Mouse (Mus musculus): ENCODE results near the gene Stk11. TPM values are rescaled to one million over a fixed set of nuclear protein-coding genes. Genes with fewer than 3 reads are reported as not detected.

Stk11 gene
- 10 to 100 TPM; 32.3 to 56.4 TPM for polyA plus RNA-seq (2017; shearing (Covaris generic))

DNA sequence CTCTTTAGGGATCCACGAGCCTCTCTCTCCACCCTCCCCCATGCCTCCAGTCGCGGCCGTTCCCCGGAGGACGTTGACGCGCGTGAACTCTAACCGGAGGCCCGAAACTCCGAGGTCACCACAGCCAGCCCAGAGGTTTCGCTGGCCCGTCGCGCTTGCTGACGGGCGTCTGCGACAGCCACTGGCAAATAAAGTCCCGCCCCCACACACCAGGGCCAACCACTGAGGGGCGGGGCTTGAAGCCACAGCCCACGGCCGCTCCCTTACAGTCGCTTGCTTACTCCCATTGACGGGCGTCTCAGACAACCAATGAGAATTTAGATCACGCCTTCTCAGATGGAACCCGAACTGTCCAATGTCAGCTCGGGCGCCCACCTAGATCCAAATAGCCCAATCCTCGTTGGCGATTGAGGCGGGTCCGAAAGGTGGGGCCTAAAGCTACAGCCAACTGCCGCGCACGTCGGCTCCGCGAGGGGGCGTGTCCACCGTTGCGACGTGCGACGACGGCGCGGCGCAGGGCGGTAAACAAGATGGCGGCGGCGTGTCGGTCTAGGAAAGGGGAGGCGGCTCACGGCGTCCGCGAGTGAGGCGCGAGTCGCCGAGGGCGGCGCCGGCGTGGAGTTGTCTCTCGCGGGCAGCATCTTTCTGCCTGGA is at the start of gene Stk11:
Gene Stk11, plus strand, starts transcription at position 514 of the 654 bp plus-strand sequence.

DNA sequence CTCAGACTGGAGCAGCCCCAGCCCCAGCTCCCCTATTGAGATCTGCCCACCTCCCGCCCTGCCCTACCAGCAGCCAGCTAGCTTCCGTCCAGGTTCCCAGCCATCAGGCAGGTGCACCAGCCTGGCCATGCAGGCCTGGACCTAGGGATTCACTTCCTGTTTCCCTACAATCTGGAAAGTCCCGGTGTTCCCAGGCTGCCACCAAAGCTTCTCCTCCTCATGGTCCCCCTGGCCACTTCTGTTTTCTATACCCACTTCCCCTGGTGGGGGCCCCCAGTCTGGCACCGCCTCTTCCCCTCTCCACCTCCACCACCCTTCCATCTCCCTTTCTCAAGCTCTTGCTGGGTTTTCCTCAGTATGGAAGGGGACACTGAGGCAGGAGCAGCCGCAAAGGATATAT is 10.1 kb upstream of the Stk11 start, which contains the start of gene Sbno2:
Gene Sbno2, minus strand, starts transcription at position 112 of the 400 bp plus-strand sequence.

DNA sequence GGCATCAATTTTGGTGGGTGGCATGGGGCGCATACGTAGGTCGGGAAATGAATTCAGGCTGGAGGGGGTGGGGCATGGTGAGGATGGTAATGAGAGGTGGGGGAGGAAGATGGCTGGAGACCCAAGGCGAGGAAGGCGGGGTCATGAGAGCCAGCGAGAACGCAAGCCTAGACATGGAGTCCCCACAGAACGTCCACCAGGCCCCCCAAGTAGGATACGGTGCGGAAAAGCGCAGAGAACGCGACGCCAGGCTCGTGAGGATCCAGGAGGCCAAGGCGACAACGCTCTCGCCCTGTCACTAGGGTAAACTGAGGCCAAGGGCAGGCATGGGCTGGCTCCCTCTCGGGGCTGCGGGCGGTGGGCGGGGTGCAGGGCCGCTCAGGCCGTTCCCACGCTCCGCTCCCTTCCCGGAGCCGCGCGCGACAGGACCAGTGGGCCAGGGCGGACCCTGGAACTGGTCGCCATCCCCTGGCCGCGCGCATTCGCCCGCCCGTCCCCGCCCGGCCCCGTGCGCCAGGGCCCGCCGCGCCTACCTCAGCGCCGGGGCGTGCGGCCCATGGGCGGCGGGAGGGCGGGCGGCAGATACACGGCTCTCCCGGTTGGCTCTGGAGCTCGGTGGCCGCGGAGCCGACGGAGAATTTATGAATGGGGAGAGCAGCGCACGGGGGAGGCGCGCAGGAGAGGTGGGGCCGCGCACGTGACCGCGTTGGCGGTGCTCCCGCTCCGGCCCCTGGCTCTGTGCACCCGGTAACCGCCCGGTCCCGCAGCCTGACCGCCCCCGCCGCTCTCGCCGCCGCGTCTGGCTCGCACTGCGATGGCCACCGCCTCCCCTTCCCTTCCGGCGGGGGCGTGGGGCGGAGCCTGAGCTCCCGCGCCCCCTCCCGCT is 23.2 kb downstream of the Stk11 start, which contains the start of gene Atp5d:
Gene Atp5d, plus strand, starts transcription at position 80 of the 886 bp plus-strand sequence.

DNA sequence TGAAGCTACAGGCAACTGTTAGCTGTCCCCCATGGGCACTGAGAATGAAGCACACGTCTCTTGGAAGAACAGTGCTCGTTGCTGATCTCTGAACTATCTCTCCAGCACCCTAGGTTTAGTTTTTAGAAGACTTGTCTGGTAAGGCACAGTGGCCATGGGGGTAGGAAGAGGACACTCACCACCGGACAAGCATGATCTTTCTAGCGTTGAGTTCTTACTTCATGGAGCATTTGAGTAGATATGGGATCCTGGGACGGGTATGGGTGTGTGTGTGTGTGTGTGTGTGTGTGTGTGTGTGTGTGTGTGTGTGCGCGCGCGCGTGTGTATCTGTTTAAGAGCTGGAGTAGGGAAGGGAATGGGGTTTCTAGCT is 25.0 kb downstream of the Stk11 start, which contains the start of gene Cbarp:
Gene Cbarp, minus strand, starts transcription at position 170 of the 370 bp plus-strand sequence.

DNA sequence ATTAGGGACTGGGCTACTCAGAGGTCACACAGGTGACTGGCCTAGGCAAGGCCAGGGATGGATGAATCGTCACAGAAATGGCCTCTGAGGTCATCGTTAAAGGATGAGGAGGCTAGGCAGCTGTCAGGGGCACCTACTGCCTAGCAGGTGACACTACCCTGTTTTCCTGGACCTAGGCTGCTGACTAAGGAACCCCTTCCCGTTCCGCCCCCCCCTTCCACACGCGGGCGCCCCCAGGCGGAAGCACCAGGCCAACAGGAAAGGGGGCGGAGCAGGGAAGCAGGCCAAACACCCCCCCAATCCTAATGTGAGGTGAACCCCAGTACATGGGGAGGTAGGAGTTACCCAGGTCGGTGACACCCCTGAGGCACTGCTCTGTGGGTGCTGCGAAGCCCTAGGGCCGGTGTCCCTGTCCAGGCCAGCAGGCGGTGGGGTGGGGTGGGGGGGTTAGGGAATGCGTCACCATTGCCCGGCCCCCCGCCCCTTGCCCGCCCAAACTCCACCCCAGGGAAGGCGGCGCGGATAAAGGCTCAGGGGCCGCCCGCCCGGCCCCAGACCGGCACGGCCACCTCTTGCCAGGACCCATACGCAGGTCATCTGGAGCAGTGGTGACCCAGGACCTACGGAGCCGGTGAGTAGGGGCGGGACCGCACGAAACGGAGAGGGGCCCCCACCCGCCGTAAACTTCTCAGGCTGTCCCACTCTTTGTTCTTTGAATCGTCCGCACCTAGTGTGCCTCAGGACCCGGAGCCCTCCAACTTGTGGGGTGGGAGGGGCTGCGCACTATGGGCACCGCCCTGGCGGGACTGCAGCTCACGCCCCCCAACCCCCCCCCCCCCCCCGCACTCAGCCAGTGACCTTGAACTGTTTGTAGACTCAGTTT is 32.4 kb downstream of the Stk11 start, which contains the start of gene Midn:
Gene Midn, plus strand, starts transcription at position 554 of the 883 bp plus-strand sequence.

DNA sequence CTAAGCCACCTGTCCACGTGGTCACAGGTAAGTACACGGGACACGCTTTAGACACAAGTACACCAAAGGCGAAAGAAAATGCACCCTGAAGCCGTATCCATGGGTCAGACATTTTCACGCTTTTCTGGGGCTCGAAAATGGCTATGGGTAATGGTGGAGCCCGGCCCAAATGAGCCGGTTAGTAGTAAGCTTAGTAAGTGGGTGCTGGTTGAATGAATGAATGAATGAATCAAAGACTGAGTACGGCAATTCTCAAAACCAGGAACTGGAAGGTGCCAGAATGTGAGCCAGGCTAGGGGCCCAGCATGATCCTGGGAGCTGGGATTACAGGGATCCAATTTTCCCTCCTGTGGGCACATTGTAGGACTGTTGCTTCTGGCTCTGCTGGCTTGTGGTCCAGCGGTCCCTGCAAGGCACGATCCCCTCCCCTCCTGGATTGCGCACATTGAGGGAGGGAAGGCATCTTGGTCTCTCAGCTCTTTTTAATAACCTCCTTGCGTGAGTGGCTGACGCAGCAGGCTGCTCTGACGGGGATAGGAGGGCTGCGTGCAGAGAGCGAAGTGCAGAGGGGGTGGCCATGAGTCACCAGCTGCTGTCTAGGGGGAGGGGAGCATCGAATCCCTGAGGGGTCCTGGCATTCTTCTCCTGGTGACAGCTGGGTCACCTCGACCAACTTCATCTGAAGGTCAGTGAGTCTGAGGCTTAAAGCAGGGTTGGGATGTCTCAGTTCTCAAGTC is 50.0 kb downstream of the Stk11 start, which contains the start of gene Cirbp:
Gene Cirbp, plus strand, starts transcription at position 594 of the 737 bp plus-strand sequence.

DNA sequence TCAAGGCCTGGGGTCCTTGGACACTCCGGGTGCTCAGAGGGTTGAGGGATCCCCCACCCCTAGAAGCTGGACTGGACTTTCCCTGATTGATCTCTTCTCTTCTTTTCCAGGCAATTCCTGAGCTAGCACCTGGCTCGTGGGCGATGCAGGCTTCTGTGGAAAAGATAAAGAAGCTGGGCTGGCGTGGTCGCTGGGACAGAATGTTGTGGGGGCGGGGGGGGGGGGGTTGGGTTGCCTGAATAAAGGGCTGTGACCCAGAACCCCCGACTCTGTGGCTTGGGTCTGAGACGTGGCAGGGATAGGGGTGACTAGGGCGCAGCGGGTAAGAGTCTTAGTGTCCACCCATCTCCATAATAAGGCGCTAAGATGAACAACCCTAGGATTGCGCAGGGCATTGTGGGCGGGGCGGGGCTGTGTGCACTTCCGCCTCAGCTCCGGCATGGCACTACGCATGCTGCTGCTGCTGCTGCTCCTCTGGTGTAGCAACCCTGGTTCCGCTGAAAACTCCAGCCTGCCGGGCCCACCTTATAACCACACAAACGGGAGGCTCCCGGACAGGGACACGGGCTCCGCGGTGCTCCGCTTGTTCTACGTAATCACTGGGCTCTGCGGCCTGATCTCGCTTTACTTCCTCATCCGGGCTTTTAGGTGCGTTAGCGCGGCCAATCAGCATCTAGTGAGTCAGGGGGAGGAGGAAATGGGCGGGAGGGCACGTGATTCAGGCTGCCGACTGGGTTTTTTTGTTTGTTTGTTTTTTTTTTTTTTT is 57.1 kb downstream of the Stk11 start, which contains the start of gene 1600002K03Rik:
Gene 1600002K03Rik, plus strand, starts transcription at position 418 of the 766 bp plus-strand sequence.

DNA sequence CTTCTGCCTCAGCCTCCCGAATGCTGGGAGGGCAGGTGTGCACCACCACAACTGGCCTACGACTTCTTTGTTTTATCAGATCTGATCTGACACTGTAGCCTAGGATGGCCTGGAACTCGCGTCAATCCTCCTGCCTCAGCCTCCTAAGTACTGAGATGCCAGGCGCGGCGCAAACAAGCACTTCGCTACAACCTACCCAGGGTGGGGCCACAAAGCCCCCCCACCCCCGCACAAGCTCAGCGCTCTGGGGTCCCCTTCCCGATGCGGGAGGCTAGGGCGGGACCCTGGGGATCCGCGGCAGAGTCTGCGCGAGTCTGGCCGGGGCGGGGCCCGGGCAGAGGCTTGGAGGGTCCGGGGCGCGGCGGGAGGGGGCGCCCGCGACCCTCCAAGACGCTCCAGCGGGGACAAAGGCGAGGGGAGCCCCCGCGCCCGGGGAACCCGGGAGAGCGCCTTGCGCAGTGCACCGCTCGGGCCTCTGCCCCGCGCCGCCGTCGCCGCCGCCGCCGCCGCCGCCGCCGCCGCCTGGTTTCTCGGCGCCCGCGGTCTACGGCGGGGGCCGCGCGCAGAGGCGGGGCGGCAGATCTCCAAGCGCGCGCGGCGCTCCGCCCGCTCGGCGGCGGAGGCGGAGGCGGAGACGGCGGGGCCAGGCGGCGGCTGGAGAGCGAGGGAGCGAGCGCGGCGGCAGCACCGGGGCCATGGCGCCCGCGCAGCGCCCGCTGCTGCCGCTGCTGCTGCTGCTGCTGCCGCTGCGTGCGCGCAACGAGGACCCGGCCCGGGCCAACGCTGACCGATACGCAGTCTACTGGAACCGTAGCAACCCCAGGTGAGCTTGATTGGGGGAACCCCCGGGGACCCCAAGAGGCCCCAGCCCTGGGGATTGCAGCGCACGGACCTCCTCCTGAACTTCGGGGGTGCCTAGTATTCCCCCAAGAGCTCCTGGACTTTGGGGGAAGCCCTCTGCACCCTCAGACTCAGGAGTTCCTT is 63.8 kb downstream of the Stk11 start, which contains the start of gene Efna2:
Gene Efna2, plus strand, starts transcription at position 415 of the 984 bp plus-strand sequence.

Other genes starting within 250 kb of the Stk11 start
- gene Prtn3, start 241.3 kb upstream of the Stk11 start, polyA plus RNA-seq (2017; shearing (Covaris generic)) = not detected
- 1 to 10 TPM; 2.5 to 3.6 TPM for gene Plppr3, start 241.2 kb upstream of the Stk11 start, polyA plus RNA-seq (2017; shearing (Covaris generic))
- not detected for gene Elane, start 229.6 kb upstream of the Stk11 start, polyA plus RNA-seq (2017; shearing (Covaris generic))
- not detected for gene Cfd, start 224.9 kb upstream of the Stk11 start, polyA plus RNA-seq (2017; shearing (Covaris generic))
- 10 to 100 TPM; 27.8 to 35.8 TPM for gene Med16, start 206.9 kb upstream of the Stk11 start, polyA plus RNA-seq (2017; shearing (Covaris generic))
- 10 to 100 TPM; 16.0 to 34.9 TPM for gene Gm26602, start 204.9 kb upstream of the Stk11 start, polyA plus RNA-seq (2017; shearing (Covaris generic))
- gene Kiss1r, start 198.8 kb upstream of the Stk11 start, polyA plus RNA-seq (2017; shearing (Covaris generic)) = under 1 TPM; 0.47 to 0.56 TPM
- 100 to 1,000 TPM; 188 to 197 TPM for gene R3hdm4, start 194.6 kb upstream of the Stk11 start, polyA plus RNA-seq (2017; shearing (Covaris generic))
- 10 to 100 TPM in 1 of 2 experiments, 1 to 10 TPM in 1; 7.0 to 15.0 TPM for gene Arid3a, start 188.8 kb upstream of the Stk11 start, polyA plus RNA-seq (2017; shearing (Covaris generic))
- gene Wdr18, start 155.7 kb upstream of the Stk11 start, polyA plus RNA-seq (2017; shearing (Covaris generic)) = 10 to 100 TPM; 52.3 to 56.5 TPM
- under 1 TPM; 0.13 to 0.28 TPM for gene Grin3b, start 145.1 kb upstream of the Stk11 start, polyA plus RNA-seq (2017; shearing (Covaris generic))
- gene Tmem259, start 131.5 kb upstream of the Stk11 start, polyA plus RNA-seq (2017; shearing (Covaris generic)) = 10 to 100 TPM; 24.8 to 28.5 TPM
- 100 to 1,000 TPM; 650 to 940 TPM for gene Cnn2, start 127.2 kb upstream of the Stk11 start, polyA plus RNA-seq (2017; shearing (Covaris generic))
- gene Abca7, start 119.3 kb upstream of the Stk11 start, polyA plus RNA-seq (2017; shearing (Covaris generic)) = 10 to 100 TPM; 21.2 to 46.3 TPM
- gene Arhgap45, start 99.2 kb upstream of the Stk11 start, polyA plus RNA-seq (2017; shearing (Covaris generic)) = 100 to 1,000 TPM; 587 to 734 TPM
- 100 to 1,000 TPM; 167 to 199 TPM for gene Polr2e, start 76.0 kb upstream of the Stk11 start, polyA plus RNA-seq (2017; shearing (Covaris generic))
- gene Gpx4, start 68.6 kb upstream of the Stk11 start, polyA plus RNA-seq (2017; shearing (Covaris generic)) = 100 to 1,000 TPM; 438 to 449 TPM
- 10 to 100 TPM; 34.5 to 48.9 TPM for gene Sbno2, start 10.2 kb upstream of the Stk11 start, polyA plus RNA-seq (2017; shearing (Covaris generic))
- gene Atp5d, start 22.8 kb downstream of the Stk11 start, polyA plus RNA-seq (2017; shearing (Covaris generic)) = 100 to 1,000 TPM; 430 to 441 TPM
- gene Cbarp, start 25.0 kb downstream of the Stk11 start, polyA plus RNA-seq (2017; shearing (Covaris generic)) = 1 to 10 TPM; 1.8 to 1.9 TPM
- gene Midn, start 32.5 kb downstream of the Stk11 start, polyA plus RNA-seq (2017; shearing (Covaris generic)) = 1 to 10 TPM; 3.1 to 8.5 TPM
- 100 to 1,000 TPM; 134 to 324 TPM for gene Cirbp, start 50.2 kb downstream of the Stk11 start, polyA plus RNA-seq (2017; shearing (Covaris generic))
- 10 to 100 TPM; 19.3 to 25.7 TPM for gene 1600002K03Rik, start 57.1 kb downstream of the Stk11 start, polyA plus RNA-seq (2017; shearing (Covaris generic))
- not detected for gene Efna2, start 63.7 kb downstream of the Stk11 start, polyA plus RNA-seq (2017; shearing (Covaris generic))
- 10 to 100 TPM; 70.6 to 76.2 TPM for gene Mum1, start 110.6 kb downstream of the Stk11 start, polyA plus RNA-seq (2017; shearing (Covaris generic))
- 100 to 1,000 TPM; 209 to 294 TPM for gene Ndufs7, start 133.3 kb downstream of the Stk11 start, polyA plus RNA-seq (2017; shearing (Covaris generic))
- gene Gamt, start 145.2 kb downstream of the Stk11 start, polyA plus RNA-seq (2017; shearing (Covaris generic)) = 1 to 10 TPM in 1 of 2 experiments, under 1 TPM in 1; 0.42 to 1.2 TPM
- gene Dazap1, start 145.7 kb downstream of the Stk11 start, polyA plus RNA-seq (2017; shearing (Covaris generic)) = 10 to 100 TPM; 76.9 to 90.0 TPM
- gene Rps15, start 176.7 kb downstream of the Stk11 start, polyA plus RNA-seq (2017; shearing (Covaris generic)) = 1,000 to 10,000 TPM in 1 of 2 experiments, 100 to 1,000 TPM in 1; 654 to 1,041 TPM
- gene Apc2, start 180.2 kb downstream of the Stk11 start, polyA plus RNA-seq (2017; shearing (Covaris generic)) = under 1 TPM; 0.04 to 0.35 TPM
- gene 2310011J03Rik, start 204.7 kb downstream of the Stk11 start, polyA plus RNA-seq (2017; shearing (Covaris generic)) = 10 to 100 TPM; 78.4 to 84.3 TPM
- 10 to 100 TPM; 11.4 to 20.0 TPM for gene Pcsk4, start 213.7 kb downstream of the Stk11 start, polyA plus RNA-seq (2017; shearing (Covaris generic))
- under 1 TPM; 0.31 to 0.75 TPM for gene Reep6, start 214.2 kb downstream of the Stk11 start, polyA plus RNA-seq (2017; shearing (Covaris generic))
- gene Adamtsl5, start 232.6 kb downstream of the Stk11 start, polyA plus RNA-seq (2017; shearing (Covaris generic)) = not detected
- gene Plk5, start 240.7 kb downstream of the Stk11 start, polyA plus RNA-seq (2017; shearing (Covaris generic)) = not detected